8 mouse cellular contexts compared by ENCODE assay signal in the genomic region with DNA sequence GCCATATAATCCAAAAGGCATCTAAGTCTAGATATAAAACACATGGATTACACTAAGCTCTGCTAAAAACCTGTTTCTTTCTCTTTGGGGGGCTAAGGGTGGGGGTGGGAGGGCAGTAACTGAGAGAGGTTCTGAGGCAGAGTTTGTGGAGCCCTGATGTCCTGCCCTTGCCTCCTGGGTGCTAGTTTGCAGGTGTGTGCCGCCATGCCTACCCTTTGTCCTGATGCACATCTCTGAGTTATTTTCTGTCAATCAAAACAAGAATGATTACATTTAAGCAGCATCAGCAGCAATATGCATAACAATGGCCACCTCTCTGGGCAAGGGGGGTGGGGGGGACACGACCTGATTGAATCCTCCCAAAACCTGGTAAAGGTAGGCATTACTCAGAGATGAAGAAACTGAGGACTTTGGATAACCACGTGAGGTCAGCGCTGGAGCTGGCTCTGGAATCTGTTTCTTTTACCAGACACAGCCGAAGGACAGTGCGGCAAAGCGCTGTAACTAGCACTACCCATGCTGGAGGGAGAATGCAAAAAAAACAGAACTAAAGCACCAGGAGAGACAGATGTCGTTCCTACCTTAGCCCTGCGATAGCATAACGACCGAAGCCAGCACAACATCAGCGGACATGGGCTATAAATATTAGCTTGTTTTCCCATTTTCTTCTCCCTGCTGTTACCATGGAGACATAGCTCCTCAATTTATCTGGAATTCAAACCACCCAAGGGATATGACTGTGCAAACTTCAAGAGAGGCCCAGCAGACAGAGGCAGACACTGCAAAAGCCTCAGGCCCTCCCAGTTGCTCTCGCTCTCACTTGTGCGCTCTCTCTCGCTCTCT. TPM values are rescaled to one million over a fixed set of nuclear protein-coding genes. Genes with fewer than 3 reads are reported as not detected.
DNase-seq lines count a peak whose midpoint lies in the region; ATAC-seq lines count a peak whose summit lies in the region.

No protein-coding gene starts in this region.

- H3K4me1 ChIP-seq in megakaryocyte, embryonic 14.5 days: peaks cover 84% of the 10 kb centered on the region
- H3K4me1 ChIP-seq in forebrain, embryonic 13.5 days: peaks cover 32% of the 10 kb centered on the region
- H3K4me1 ChIP-seq in intestine, embryonic 16.5 days (ENCODE audit: control insufficient read depth, insufficient read depth, low read length): peaks cover 14% of the 10 kb centered on the region

- peaks cover 8% of the 10 kb centered on the region for H3K36me3 ChIP-seq in megakaryocyte, embryonic 14.5 days (replicated peaks; ENCODE audit: low read length)
- H3K36me3 ChIP-seq in forebrain, embryonic 13.5 days (ENCODE audit: poor library complexity, severe bottlenecking): no peaks in the 10 kb centered on the region
- H3K36me3 ChIP-seq in intestine, embryonic 16.5 days (ENCODE audit: control insufficient read depth, insufficient read depth, low read length): no peaks in the 10 kb centered on the region

- H3K27me3 ChIP-seq in megakaryocyte, embryonic 14.5 days (replicated peaks): no peaks in the 10 kb centered on the region
- no peaks in the 10 kb centered on the region for H3K27me3 ChIP-seq in forebrain, embryonic 13.5 days
- no peaks in the 10 kb centered on the region for H3K27me3 ChIP-seq in intestine, embryonic 16.5 days (replicated peaks; ENCODE audit: control insufficient read depth, insufficient read depth, low read length)

- H3K27ac ChIP-seq in forebrain, embryonic 13.5 days: peak overlapping the region; percentile 82
- H3K27ac ChIP-seq in intestine, embryonic 16.5 days (ENCODE audit: low read length): no peak overlapping the region

- H3K9ac ChIP-seq in forebrain, embryonic 13.5 days: peak overlapping the region; percentile 50
- H3K9ac ChIP-seq in intestine, embryonic 16.5 days (ENCODE audit: low read depth, low read length): 0 out of 2 replicates have a peak overlapping the region, but pooled peaks have one; percentile 4

- 21% methylated on average over 15 of the region's 15 CpGs for WGBS in forebrain, embryonic 13.5 days
- WGBS in intestine, embryonic 16.5 days: 19% methylated on average over 15 of the region's 15 CpGs

- peak overlapping the region; percentile 66 for H3K4me3 ChIP-seq in megakaryocyte, embryonic 14.5 days (replicated peaks)
- H3K4me3 ChIP-seq in forebrain, embryonic 13.5 days: no peak overlapping the region
- H3K4me3 ChIP-seq in intestine, embryonic 16.5 days (ENCODE audit: low read length): no peak overlapping the region

- H3K9me3 ChIP-seq in megakaryocyte, embryonic 14.5 days: no peaks in the 10 kb centered on the region
- no peaks in the 10 kb centered on the region for H3K9me3 ChIP-seq in forebrain, embryonic 13.5 days (replicated peaks)
- H3K9me3 ChIP-seq in intestine, embryonic 16.5 days (ENCODE audit: control insufficient read depth, low read length): no peaks in the 10 kb centered on the region

- H3K4me2 ChIP-seq in forebrain, embryonic 13.5 days: peak overlapping the region; percentile 38
- H3K4me2 ChIP-seq in intestine, embryonic 16.5 days (ENCODE audit: low read depth, low read length): 0 out of 2 replicates have a peak overlapping the region, but pooled peaks have one; percentile 10

- ATAC-seq in megakaryocyte, adult 5-6 weeks (ENCODE audit: poor library complexity, severe bottlenecking): no peak
- ATAC-seq in forebrain, embryonic 13.5 days: peak; percentile 52
- peak; percentile 37; the same call in 1 of the 2 replicates for ATAC-seq in intestine, embryonic 16.5 days

- DNase-seq in retina, embryonic 14.5 days (ENCODE audit: low spot score): peak; percentile 47
- no peak for DNase-seq in T-cell, adult 2 months (ENCODE audit: low spot score)
- no peak for DNase-seq in frontal cortex, postnatal 25 days (ENCODE audit: low spot score in 2 of 2)
- DNase-seq in adrenal gland, postnatal 36 days: no peak

RNA-seq across cellular contexts. Expression of gene Bclaf1, which starts 26.1 kb away (rescaled TPM):
- 1.00 and 9.9 TPM in 2 replicates for polyA plus RNA-seq in megakaryocyte, embryonic 14.5 days (2012; ENCODE audit: insufficient read depth, low replicate concordance)
- 91.4 and 94.3 TPM in 2 replicates for total RNA-seq in megakaryocyte, adult 5-6 weeks (2015)
- 230 and 242 TPM in 2 replicates for total RNA-seq in megakaryocyte, adult 5-6 weeks (2017)
- polyA plus RNA-seq in forebrain, embryonic 13.5 days (2015; fragmentation: Nextera tagmentation; extraction: Ambion mirVana): 152 and 170 TPM in 2 replicates
- 83.2 and 91.9 TPM in 2 replicates for polyA plus RNA-seq in intestine, embryonic 16.5 days (2015; fragmentation: Nextera tagmentation; extraction: Ambion mirVana)
- 100 to 1,000 TPM in 1 of 2 experiments, 10 to 100 TPM in 1; 99.1 to 112 TPM for total RNA-seq in adrenal gland, postnatal 36 days (2021)
